Mouse (Mus musculus): ENCODE measurements around the gene Thumpd2. TPM values are rescaled to one million over a fixed set of nuclear protein-coding genes. Genes with fewer than 3 reads are reported as not detected.

Thumpd2 gene
- total RNA-seq, 2 experiments from 2014 or later: 2.5 to 4.0 TPM

GRCm38 (mm10) chr17:80982412-80982787 is 82.5 kb downstream of the Thumpd2 start:
- intact Hi-C loops (cut with DNase I): loop anchor here (1.0 to 5.0 kb wide), 3 partner anchors 107 to 362 kb away; no protein-coding TSS in a partner anchor
- Histone ChIP-seq H3K4me3 (no peak overlapping the region), H3K27ac (no peak overlapping the region)
- peak; percentile 62 for DNase-seq
- TF ChIP-seq CTCF (IDR thresholded peaks at IDR 0.05): peak; percentile 95

GRCm38 (mm10) chr17:80981721-80982411 is 83.0 kb downstream of the Thumpd2 start:
- intact Hi-C loops (cut with DNase I): loop anchor here (1.0 to 5.0 kb wide), 3 partner anchors 107 to 361 kb away; no protein-coding TSS in a partner anchor
- Histone ChIP-seq H3K4me3 (no peak overlapping the region), H3K27ac (no peak overlapping the region)
- peak; percentile 28 for DNase-seq
- no peak for TF ChIP-seq CTCF (IDR thresholded peaks at IDR 0.05)

GRCm38 (mm10) chr17:80980096-80980495 is 84.8 kb downstream of the Thumpd2 start:
- Histone ChIP-seq H3K27ac (no peak overlapping the region), H3K4me3 (no peak overlapping the region)
- TF ChIP-seq CTCF (IDR thresholded peaks at IDR 0.05): no peak
- DNase-seq: no peak
- intact Hi-C loops (cut with DNase I): loop anchor here (5.0 kb wide), 1 partner anchor 298 kb away; no protein-coding TSS in a partner anchor

GRCm38 (mm10) chr17:80977245-80977644 is 87.6 kb downstream of the Thumpd2 start:
- intact Hi-C loops (cut with DNase I): no loop called here

More at GRCm38 (mm10) chr17:80977245-80977644, 87.6 kb downstream of the Thumpd2 start:
- no peak overlapping the region for H3K27ac ChIP-seq
- H3K4me3 ChIP-seq: no peak overlapping the region
- no peak for TF ChIP-seq CTCF (IDR thresholded peaks at IDR 0.05)
- no peak for DNase-seq

Other genes with a start within 250 kb of the Thumpd2 start
- under 1 TPM; 0.25 to 0.28 TPM for gene Tmem178, start 120.5 kb downstream of the Thumpd2 start, total RNA-seq (2021)

All from gastrocnemius, adult 2 months (tissue).